Mouse (Mus musculus) CH12.LX (cell line): ENCODE data around the gene Mettl18. TPM values are rescaled to one million over a fixed set of nuclear protein-coding genes. Genes with fewer than 3 reads are reported as not detected.
"Not testable (repeated sequence)": the region's sequence is repeated elsewhere in the genome, so short reads cannot be mapped to it uniquely, and the experiment has no call there.

ENCODE experiments used
- DNase-seq: peaks from one replicate; pipeline ENCODE4 v3.0.0-alpha.2; 2013; ENCODE audit errors: extremely low read depth
- H3K27ac ChIP-seq: 2 replicates; pipeline ENCODE4 v1.5.1; 2012; ENCODE audit warnings: low read depth, mild to moderate bottlenecking, control low read depth, moderate library complexity; ENCODE audit not compliant: insufficient read depth
- H3K27me3 ChIP-seq: replicated peaks from 2 replicates; pipeline ENCODE3; 2012; ENCODE audit warnings: inconsistent platforms
- H3K36me3 ChIP-seq, 2 experiments: replicated peaks in 1 of 2; 2 replicates each; pipeline versions ENCODE3 to v1.6.1; 2012; ENCODE audit warnings: inconsistent platforms in 1 of 2, low read length in 1 of 2, mild to moderate bottlenecking in 1 of 2, mixed read lengths in 1 of 2, moderate library complexity in 1 of 2; ENCODE audit not compliant: control insufficient read depth in 1 of 2, insufficient read depth in 1 of 2
- H3K4me1 ChIP-seq, 2 experiments: 2 replicates each; pipeline ENCODE4 v1.6.1; 2012; ENCODE audit warnings: inconsistent platforms in 1 of 2, moderate library complexity in 1 of 2; ENCODE audit not compliant: insufficient read depth in 2 of 2, control insufficient read depth in 1 of 2
- H3K4me2 ChIP-seq: 2 replicates; pipeline ENCODE4 v1.6.1; 2012; ENCODE audit warnings: low read depth, mild to moderate bottlenecking, control low read depth; ENCODE audit not compliant: poor library complexity, insufficient read depth, severe bottlenecking
- H3K4me3 ChIP-seq, 3 experiments: fragments of 150-350 bp in 1 of 3; sonication (generic) in 1 of 3; replicated peaks in 1 of 3; 2 replicates each; pipeline versions ENCODE3 to v1.5.1; 2011 to 2012; ENCODE audit warnings: low read depth in 2 of 3, low read length in 2 of 3, mild to moderate bottlenecking in 2 of 3, moderate library complexity in 2 of 3, control low read depth in 1 of 3, improper control_type of control experiment in 1 of 3, inconsistent platforms in 1 of 3, mixed read lengths in 1 of 3; ENCODE audit not compliant: poor library complexity in 1 of 3
- H3K79me2 ChIP-seq: replicated peaks from 2 replicates; pipeline ENCODE4 v1.6.1; 2012; ENCODE audit warnings: mild to moderate bottlenecking, moderate library complexity; ENCODE audit not compliant: control insufficient read depth, poor library complexity, insufficient read depth, severe bottlenecking; ENCODE audit errors: extremely low read depth
- H3K9ac ChIP-seq: 2 replicates; pipeline ENCODE4 v1.6.1; 2012; ENCODE audit warnings: low read depth, mild to moderate bottlenecking, control low read depth, moderate library complexity; ENCODE audit not compliant: insufficient read depth
- H3K9me3 ChIP-seq: replicated peaks from 2 replicates; pipeline ENCODE3; 2012; ENCODE audit warnings: low read length, inconsistent platforms, mixed read lengths
- CHD1 ChIP-seq: IDR thresholded peaks from 2 replicates; pipeline ENCODE4 v1.6.1; 2012; ENCODE audit warnings: low read depth, low read length, improper control_type of control experiment, inconsistent platforms
- CTCF ChIP-seq, 2 experiments: IDR thresholded peaks in 1 of 2; conservative IDR thresholded peaks in 1 of 2; 2 replicates each; pipeline ENCODE4 v1.5.1; 2011 to 2012; ENCODE audit warnings: low read depth in 2 of 2, low read length in 2 of 2, improper control_type of control experiment in 1 of 2, inconsistent platforms in 1 of 2, mild to moderate bottlenecking in 1 of 2, moderate library complexity in 1 of 2
- GABPA ChIP-seq: IDR thresholded peaks from 2 replicates; pipeline ENCODE4 v1.6.1; 2012; ENCODE audit warnings: low read depth, low read length, improper control_type of control experiment, inconsistent platforms; ENCODE audit not compliant: insufficient replicate concordance
- MEF2A ChIP-seq: IDR thresholded peaks from 2 replicates; pipeline ENCODE4 v1.6.1; 2014; ENCODE audit warnings: low read depth, mild to moderate bottlenecking, inconsistent platforms, low read length, improper control_type of control experiment, borderline replicate concordance
- MXI1 ChIP-seq: IDR thresholded peaks from 2 replicates; pipeline ENCODE4 v1.6.1; 2011; ENCODE audit warnings: mild to moderate bottlenecking, low read depth, low read length, improper control_type of control experiment
- NRF1 ChIP-seq: IDR thresholded peaks from 2 replicates; pipeline ENCODE4 v1.6.1; 2014; ENCODE audit warnings: low read depth, mild to moderate bottlenecking, inconsistent platforms, low read length, improper control_type of control experiment, moderate library complexity
- TBP ChIP-seq: conservative IDR thresholded peaks from 2 replicates; pipeline ENCODE4 v1.6.1; 2011; ENCODE audit warnings: low read depth, low read length, improper control_type of control experiment
- UBTF ChIP-seq: IDR thresholded peaks from 2 replicates; pipeline ENCODE4 v1.6.1; 2012; ENCODE audit warnings: low read depth, mild to moderate bottlenecking, inconsistent platforms, low read length, improper control_type of control experiment, moderate library complexity
- ZMIZ1 ChIP-seq: IDR thresholded peaks from 2 replicates; pipeline ENCODE4 v1.6.1; 2012; ENCODE audit warnings: low read depth, mild to moderate bottlenecking, inconsistent platforms, low read length, improper control_type of control experiment
- ZNF384 ChIP-seq: IDR thresholded peaks from 2 replicates; pipeline ENCODE4 v1.6.1; 2012; ENCODE audit warnings: low read depth, low read length, improper control_type of control experiment, inconsistent platforms
- dilution Hi-C: fragments of 300-500 bp; cut with MboI; formaldehyde crosslinking; loops from 2 replicates; pipeline ENCODE4 v1.14.3; 2020; ENCODE audit warnings: low sequenced_read_pairs; ENCODE audit not compliant: extremely low pct_unique_long_range_greater_than_20kb, extremely low pct_ligation_motif_present
- in situ Hi-C: fragments of 300-500 bp; cut with MboI; formaldehyde crosslinking; loops from 3 replicates; pipeline ENCODE4 v1.14.3; 2019; ENCODE audit warnings: low sequenced_read_pairs, low pct_ligation_motif_present, low pct_unique_long_range_greater_than_20kb, mixed read lengths
- polyA plus RNA-seq: library from polyadenylated mRNA; unstranded; fragments of >175 nt; gene quantifications from 2 replicates; pipeline ENCODE4 v1.2.1, GENCODE M21; 2012; ENCODE audit warnings: low read depth; ENCODE audit not compliant: insufficient read length
- total RNA-seq, 2 experiments: library from RNA; depleted of rRNA; stranded (reverse); fragments of 300-350 nt in 1 of 2; fragments of >200 nt in 1 of 2; gene quantifications; 2 replicates each; pipeline ENCODE4 v1.2.3; 2012 to 2014

Gene Mettl18
- total and polyA plus RNA-seq, 3 experiments, result 6.7 to 19.2 (median 10.7) TPM

DNA sequence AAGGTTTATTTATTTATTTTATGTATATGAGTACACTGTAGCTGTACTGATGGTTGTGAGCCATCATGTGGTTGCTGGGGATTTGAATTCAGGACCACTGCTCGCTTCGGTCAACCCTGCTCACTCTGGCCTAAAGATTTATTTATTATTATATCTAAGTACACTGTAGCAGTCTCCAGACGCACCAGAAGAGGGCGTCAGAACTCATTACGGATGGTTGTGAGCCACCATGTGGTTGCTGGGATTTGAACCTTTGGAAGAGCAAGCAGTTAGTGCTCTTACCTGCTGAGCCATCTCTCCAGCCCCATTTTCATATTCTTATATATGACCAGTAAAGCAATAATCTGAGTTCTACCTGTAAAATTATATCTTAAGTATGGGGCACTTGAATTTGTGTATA, 27.4 kb downstream of the Mettl18 start:
- H3K4me3 ChIP-seq, H3K79me2 ChIP-seq, dilution Hi-C loops, H3K36me3 ChIP-seq, in situ Hi-C loops, H3K27ac ChIP-seq, H3K4me2 ChIP-seq, H3K27me3 ChIP-seq, H3K9me3 ChIP-seq, DNase-seq, H3K9ac ChIP-seq, H3K4me1 ChIP-seq: not testable (repeated sequence)
- TF ChIP-seq CTCF (conservative IDR thresholded peaks at IDR 0.05 in 1 of 2, IDR thresholded peaks at IDR 0.05 in 1 of 2; ENCODE audit: low read depth in 2 of 2, low read length in 2 of 2), result peak in 1 of 2 experiments; percentile 35; a peak in 2 of 4 replicates

DNA sequence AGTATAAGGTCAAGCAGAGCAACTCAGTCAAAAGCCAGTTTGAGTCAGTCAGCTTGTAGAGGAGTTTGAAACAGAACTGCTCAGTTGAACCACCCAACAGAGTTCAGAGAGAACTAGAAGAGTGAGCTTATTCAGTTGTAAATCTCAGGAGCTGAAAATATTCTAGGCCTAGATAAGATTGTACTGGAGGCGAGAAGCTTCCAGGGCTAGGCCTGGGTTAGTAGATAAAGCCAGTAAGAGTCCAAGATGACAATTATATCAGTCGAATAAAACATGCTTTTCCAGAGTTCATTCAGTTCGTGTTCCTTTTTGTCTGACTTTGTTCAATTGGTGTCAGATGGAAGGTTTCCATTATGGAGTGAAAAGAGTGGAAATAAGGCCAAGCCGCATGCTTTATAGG, 31.0 kb downstream of the Mettl18 start:
- H3K27me3 ChIP-seq, result no peaks in the 10 kb centered on the region
- DNase-seq, result no peak
- TF ChIP-seq MEF2A (no peak), TBP (no peak), ZMIZ1 (no peak), MXI1 (no peak), CHD1 (no peak)
- H3K79me2 ChIP-seq, result no peaks in the 10 kb centered on the region
- peaks cover under 1 to 2% of the 10 kb centered on the region in 2 experiments; a peak in 3 of 4 replicates for H3K4me1 ChIP-seq
- H3K27ac ChIP-seq, result no peak overlapping the region
- no peak overlapping the region for H3K9ac ChIP-seq
- in situ Hi-C loops (no loop called here), dilution Hi-C loops (no loop called here)
- H3K9me3 ChIP-seq, result peaks cover 2% of the 10 kb centered on the region
- H3K4me2 ChIP-seq, result no peak overlapping the region
- no peak overlapping the region for H3K4me3 ChIP-seq
- H3K36me3 ChIP-seq, result no peaks in the 10 kb centered on the region

DNA sequence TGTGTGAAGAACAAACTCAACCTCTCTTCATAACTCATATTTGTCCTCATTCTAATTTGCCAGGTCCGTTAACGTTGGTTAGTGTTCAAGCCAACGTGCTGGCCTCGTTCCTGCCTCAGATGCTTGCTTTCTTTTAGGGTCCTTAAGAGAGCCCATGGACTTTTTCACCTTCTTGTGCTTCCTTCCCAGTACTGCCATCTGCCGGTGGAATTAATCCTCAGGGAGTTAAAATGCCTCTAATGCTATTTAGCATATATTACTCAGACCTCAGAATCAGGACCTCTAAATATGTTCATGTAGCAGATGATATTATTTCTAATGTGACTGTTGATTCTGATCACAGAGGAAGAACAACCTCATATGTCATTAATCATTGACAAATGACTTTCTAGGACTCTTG, 32.7 kb downstream of the Mettl18 start:
- dilution Hi-C loops (no loop called here), in situ Hi-C loops (no loop called here)
- peak; percentile 18 for DNase-seq
- Histone ChIP-seq H3K9me3 (peaks cover 2% of the 10 kb centered on the region), H3K9ac (no peak overlapping the region), H3K27me3 (no peaks in the 10 kb centered on the region), H3K4me3 (no peak overlapping the region), H3K79me2 (no peaks in the 10 kb centered on the region), H3K27ac (no peak overlapping the region), H3K4me2 (no peak overlapping the region), H3K36me3 (no peaks in the 10 kb centered on the region), H3K4me1 (peaks cover 4 to 9% of the 10 kb centered on the region in 2 experiments; a peak in 3 of 4 replicates)
- no peak for TF ChIP-seq ZNF384
- no peak for TF ChIP-seq GABPA
- no peak for TF ChIP-seq NRF1
- no peak for TF ChIP-seq MEF2A
- TF ChIP-seq UBTF, result no peak
- peak in 1 of 2 experiments; percentile 39; a peak in 2 of 4 replicates for TF ChIP-seq CTCF (conservative IDR thresholded peaks at IDR 0.05 in 1 of 2, IDR thresholded peaks at IDR 0.05 in 1 of 2; ENCODE audit: low read depth in 2 of 2, low read length in 2 of 2)
